Mouse (Mus musculus): ENCODE data around the gene Sorcs1. TPM values are rescaled to one million over a fixed set of nuclear protein-coding genes. Genes with fewer than 3 reads are reported as not detected.

Gene Sorcs1
- polyA plus RNA-seq, 1 experiment, result 19.7 TPM

DNA sequence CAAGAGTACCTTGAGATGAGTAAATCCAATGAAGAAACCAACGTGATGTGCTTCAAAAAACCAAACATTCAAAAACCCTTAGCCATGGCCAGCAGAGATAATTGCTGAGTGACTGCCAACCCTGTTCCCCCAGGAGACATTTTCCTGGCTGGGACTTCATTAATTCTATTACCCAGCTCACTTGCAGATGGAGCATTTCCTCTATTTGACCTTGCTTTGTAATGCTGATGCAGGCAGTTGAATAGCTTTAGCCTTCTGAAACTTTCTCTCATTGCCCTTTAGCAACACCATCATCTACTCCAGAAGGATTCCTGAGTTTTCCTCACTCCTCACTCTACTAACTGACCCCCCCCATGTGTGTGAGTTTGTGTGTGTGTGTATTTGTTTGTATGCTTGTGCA lies 34.6 kb downstream of the Sorcs1 start:
- no peaks in the 10 kb centered on the region for H3K4me1 ChIP-seq (ENCODE audit: control insufficient read depth, insufficient read depth, low read length)
- no peak for TF ChIP-seq POLR2A (IDR thresholded peaks at IDR 0.05; ENCODE audit: extremely low read depth, insufficient read depth, low read length)
- no peak for TF ChIP-seq CTCF (IDR thresholded peaks at IDR 0.05; ENCODE audit: extremely low read depth, insufficient read depth, low read length)
- H3K27ac ChIP-seq (ENCODE audit: insufficient read depth, low read length), result no peak overlapping the region
- H3K4me3 ChIP-seq (ENCODE audit: insufficient read depth, low read length), result no peak overlapping the region

DNA sequence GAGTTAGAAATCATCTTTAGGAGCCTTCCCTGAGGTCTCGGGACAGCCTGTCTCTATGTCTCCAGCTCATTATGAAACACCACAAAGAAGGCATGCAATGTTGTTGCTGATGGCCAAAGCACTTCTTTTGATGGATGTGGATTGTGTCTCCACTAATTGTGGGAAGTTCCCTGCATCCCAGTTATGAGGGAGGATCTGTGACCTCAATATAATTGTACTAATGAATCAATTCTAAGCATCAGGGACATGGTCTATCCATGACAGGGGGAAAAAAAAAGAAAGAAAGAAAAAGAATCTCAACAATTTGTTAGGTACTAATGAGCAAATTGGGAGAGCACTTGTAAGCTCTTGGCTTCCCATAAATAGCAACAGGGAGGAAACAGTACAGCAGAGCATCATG lies 36.3 kb downstream of the Sorcs1 start:
- H3K27ac ChIP-seq (ENCODE audit: insufficient read depth, low read length), result no peak overlapping the region
- TF ChIP-seq CTCF (IDR thresholded peaks at IDR 0.05; ENCODE audit: extremely low read depth, insufficient read depth, low read length), result no peak
- no peaks in the 10 kb centered on the region for H3K4me1 ChIP-seq (ENCODE audit: control insufficient read depth, insufficient read depth, low read length)
- no peak overlapping the region for H3K4me3 ChIP-seq (ENCODE audit: insufficient read depth, low read length)

DNA sequence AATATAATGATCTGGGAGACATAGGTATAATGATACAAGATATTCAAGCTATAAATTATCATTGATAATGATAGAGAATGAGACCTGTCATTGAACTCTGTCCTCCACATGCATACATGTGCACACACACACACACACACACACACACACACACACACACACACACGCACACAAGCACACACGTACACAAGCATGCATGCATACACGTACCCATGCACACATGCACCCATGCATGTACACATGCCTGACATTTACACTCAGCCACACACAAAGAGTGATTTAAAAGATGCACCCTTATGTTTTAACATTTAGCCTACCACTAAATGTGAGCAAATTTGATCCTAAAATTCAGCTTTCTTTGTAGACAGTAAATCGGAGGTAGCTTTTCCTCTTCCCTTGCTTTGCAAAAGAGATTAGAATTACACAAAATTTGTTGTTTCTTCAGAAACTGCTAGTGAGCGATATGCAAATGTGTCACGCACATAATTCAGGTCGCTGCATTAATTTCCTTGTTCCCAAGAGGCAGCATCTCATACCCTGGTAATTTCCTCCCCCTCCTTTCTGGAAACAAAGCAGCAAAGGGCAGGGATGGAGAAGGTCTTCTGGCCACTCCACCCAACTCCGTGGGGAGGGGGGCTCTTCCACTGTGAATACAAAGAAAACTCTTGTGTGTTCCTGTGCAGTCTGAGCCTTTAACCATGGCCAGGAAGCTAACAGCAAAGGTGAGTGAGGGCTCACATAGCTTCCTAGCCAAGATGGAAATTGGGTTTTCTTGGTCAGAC lies 38.0 kb downstream of the Sorcs1 start:
- TF ChIP-seq CTCF (IDR thresholded peaks at IDR 0.05; ENCODE audit: extremely low read depth, insufficient read depth, low read length) (no peak), POLR2A (IDR thresholded peaks at IDR 0.05; ENCODE audit: extremely low read depth, insufficient read depth, low read length) (no peak)
- no peaks in the 10 kb centered on the region for H3K4me1 ChIP-seq (ENCODE audit: control insufficient read depth, insufficient read depth, low read length)
- H3K27ac ChIP-seq (ENCODE audit: insufficient read depth, low read length), result no peak overlapping the region

DNA sequence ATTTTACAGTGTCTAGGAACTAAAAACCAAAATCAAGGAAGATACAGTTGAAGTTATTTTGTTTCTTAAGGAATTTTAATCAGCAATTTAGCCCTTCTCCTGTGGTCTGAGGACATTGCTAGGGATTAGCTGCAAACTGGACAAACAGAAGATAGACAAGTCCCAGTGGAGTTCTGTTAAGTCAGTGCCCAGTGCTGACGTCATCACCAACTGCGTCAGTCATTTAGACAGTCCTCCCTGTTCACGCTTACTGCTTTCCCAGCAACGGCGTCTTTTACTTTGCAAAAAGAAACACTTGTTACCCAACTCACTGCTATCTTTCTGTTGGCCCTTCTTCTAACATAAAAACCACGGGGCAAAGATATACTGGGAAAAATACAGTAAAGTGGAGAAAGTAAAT lies 40.3 kb downstream of the Sorcs1 start:
- TF ChIP-seq CTCF (IDR thresholded peaks at IDR 0.05; ENCODE audit: extremely low read depth, insufficient read depth, low read length), result no peak
- no peak for TF ChIP-seq POLR2A (IDR thresholded peaks at IDR 0.05; ENCODE audit: extremely low read depth, insufficient read depth, low read length)
- Histone ChIP-seq H3K4me3 (ENCODE audit: insufficient read depth, low read length) (no peak overlapping the region), H3K27ac (ENCODE audit: insufficient read depth, low read length) (no peak overlapping the region), H3K4me1 (ENCODE audit: control insufficient read depth, insufficient read depth, low read length) (no peaks in the 10 kb centered on the region)

More for the DNA sequence above, 38.0 kb downstream of the Sorcs1 start:
- H3K4me3 ChIP-seq (ENCODE audit: insufficient read depth, low read length), result no peak overlapping the region

DNA sequence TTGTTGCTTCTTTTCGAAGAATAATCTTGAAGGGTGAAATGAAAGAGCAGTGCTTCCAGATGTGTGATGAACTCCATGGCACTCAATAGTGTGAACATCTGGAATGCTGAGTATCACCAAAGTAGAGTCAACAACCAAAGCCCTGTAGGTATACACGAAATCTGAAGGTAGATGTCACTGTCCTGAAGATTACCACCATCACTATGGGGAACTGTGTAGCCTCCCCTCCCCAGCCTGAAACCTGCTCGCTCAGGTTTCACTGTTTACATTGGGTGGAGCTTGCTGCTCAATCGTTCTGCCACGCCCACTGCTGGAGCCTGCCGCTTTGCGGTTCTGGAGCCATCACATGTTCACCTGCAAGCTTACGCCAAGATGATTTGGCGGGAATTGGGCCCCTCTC lies 64.4 kb downstream of the Sorcs1 start:
- no peak for TF ChIP-seq CTCF (IDR thresholded peaks at IDR 0.05; ENCODE audit: extremely low read depth, insufficient read depth, low read length)
- no peak overlapping the region for H3K27ac ChIP-seq (ENCODE audit: insufficient read depth, low read length)
- H3K4me1 ChIP-seq (ENCODE audit: control insufficient read depth, insufficient read depth, low read length), result no peaks in the 10 kb centered on the region
- no peak overlapping the region for H3K4me3 ChIP-seq (ENCODE audit: insufficient read depth, low read length)

DNA sequence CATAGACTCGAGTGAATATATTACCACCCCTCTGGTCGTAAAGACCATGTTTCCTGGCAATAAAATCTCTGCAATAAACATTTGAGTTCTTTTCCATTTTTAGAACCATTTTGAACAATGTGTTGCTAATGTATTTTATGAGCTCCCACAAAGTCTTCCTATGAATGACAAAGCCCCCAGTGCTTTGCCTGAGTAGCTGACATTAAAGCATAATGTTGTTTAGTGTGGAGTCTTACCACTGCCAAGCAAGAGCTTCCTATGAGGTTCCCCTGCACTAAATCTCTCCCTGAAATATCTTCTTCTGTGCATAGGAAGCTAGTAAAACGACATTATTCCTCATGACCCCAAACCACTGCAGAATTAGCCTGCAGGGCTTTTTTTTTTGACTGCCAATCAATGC lies 66.8 kb downstream of the Sorcs1 start:
- H3K4me1 ChIP-seq (ENCODE audit: control insufficient read depth, insufficient read depth, low read length), result no peaks in the 10 kb centered on the region
- no peak overlapping the region for H3K27ac ChIP-seq (ENCODE audit: insufficient read depth, low read length)
- H3K4me3 ChIP-seq (ENCODE audit: insufficient read depth, low read length), result no peak overlapping the region
- TF ChIP-seq CTCF (IDR thresholded peaks at IDR 0.05; ENCODE audit: extremely low read depth, insufficient read depth, low read length) (no peak), POLR2A (IDR thresholded peaks at IDR 0.05; ENCODE audit: extremely low read depth, insufficient read depth, low read length) (no peak)

DNA sequence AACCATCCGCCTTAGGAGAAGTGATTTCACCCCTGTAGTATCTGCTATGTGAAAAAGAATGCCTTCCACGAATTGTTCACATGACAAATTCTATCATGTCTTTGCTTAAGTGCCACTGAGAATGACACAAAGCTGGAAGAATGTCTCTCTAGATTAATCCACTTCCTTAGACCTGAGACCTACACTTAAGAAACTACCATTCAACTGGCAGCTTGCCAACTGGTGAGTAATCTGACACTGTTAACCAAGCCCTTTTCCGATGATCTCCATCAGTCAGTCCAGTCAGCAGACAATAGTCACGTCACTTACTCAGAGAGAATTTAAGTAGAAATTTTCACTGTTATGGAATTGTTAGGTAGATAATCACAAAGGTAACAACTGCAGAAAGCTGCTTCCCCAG lies 74.6 kb downstream of the Sorcs1 start:
- no peak overlapping the region for H3K27ac ChIP-seq (ENCODE audit: insufficient read depth, low read length)
- no peaks in the 10 kb centered on the region for H3K4me1 ChIP-seq (ENCODE audit: control insufficient read depth, insufficient read depth, low read length)
- TF ChIP-seq CTCF (IDR thresholded peaks at IDR 0.05; ENCODE audit: extremely low read depth, insufficient read depth, low read length), result no peak
- no peak for TF ChIP-seq POLR2A (IDR thresholded peaks at IDR 0.05; ENCODE audit: extremely low read depth, insufficient read depth, low read length)
- H3K4me3 ChIP-seq (ENCODE audit: insufficient read depth, low read length), result no peak overlapping the region

DNA sequence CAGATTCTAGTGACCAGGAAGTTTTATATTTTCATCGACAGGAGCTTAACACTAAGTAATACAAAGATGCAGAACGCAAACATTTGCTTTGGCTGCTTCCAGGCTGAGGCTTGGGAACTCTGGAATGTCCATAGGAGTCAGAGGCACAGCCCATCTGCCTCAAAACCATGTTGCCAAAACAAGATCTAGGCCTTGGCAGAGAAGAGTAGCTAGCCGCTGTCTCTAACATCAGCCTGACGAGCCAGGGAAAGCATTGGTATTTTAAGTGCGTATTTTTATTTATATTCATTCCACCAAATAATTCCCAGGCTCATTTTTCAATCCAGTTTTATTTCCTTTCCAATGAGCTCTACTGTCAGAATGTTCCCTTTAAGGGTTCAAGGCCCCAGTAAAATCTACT lies 75.1 kb downstream of the Sorcs1 start:
- Histone ChIP-seq H3K27ac (ENCODE audit: insufficient read depth, low read length) (no peak overlapping the region), H3K4me1 (ENCODE audit: control insufficient read depth, insufficient read depth, low read length) (no peaks in the 10 kb centered on the region), H3K4me3 (ENCODE audit: insufficient read depth, low read length) (no peak overlapping the region)
- TF ChIP-seq POLR2A (IDR thresholded peaks at IDR 0.05; ENCODE audit: extremely low read depth, insufficient read depth, low read length) (no peak), CTCF (IDR thresholded peaks at IDR 0.05; ENCODE audit: extremely low read depth, insufficient read depth, low read length) (no peak)

DNA sequence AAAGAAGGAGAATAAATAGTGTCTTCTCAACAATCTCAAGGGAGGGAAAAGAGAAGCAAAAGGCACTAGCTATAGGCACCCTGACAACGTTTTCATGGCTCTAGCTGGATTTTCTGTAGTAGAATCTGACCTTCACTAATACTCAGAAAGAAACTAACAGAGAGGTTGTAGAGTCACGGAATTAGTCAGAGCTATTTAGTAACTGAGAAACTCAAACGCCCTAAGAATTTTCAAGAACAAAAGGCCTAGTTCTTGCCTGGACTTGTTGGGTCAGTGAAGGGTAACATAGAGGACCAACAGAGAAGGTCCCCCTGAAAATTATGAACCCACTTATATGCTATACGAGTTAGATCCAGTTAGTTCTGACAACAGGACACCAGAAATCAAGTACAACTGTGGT lies 81.1 kb downstream of the Sorcs1 start:
- Histone ChIP-seq H3K27ac (ENCODE audit: insufficient read depth, low read length) (no peak overlapping the region), H3K4me1 (ENCODE audit: control insufficient read depth, insufficient read depth, low read length) (no peaks in the 10 kb centered on the region), H3K4me3 (ENCODE audit: insufficient read depth, low read length) (no peak overlapping the region)
- TF ChIP-seq CTCF (IDR thresholded peaks at IDR 0.05; ENCODE audit: extremely low read depth, insufficient read depth, low read length) (no peak), POLR2A (IDR thresholded peaks at IDR 0.05; ENCODE audit: extremely low read depth, insufficient read depth, low read length) (no peak)

DNA sequence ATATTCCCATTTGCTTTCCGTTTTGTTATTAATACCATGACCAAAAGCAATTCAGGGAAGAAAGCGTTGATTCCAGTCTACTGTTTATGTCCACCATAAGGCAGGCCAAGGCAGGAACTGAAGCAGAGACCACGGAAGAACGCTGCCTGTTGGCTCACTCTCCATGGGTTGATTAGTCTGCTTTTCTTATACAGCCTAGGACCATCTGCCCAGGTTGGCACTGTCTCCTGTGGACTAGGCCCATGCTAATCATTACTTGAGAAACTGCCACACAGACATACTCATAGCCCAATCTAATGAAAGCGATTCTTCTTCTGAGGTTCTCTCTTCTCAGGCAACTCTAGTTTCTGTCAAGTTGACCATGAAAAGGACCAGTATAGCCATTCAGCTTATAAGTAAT lies 92.3 kb downstream of the Sorcs1 start:
- no peak overlapping the region for H3K27ac ChIP-seq (ENCODE audit: insufficient read depth, low read length)
- H3K4me1 ChIP-seq (ENCODE audit: control insufficient read depth, insufficient read depth, low read length), result no peaks in the 10 kb centered on the region
- H3K4me3 ChIP-seq (ENCODE audit: insufficient read depth, low read length), result no peak overlapping the region
- TF ChIP-seq CTCF (IDR thresholded peaks at IDR 0.05; ENCODE audit: extremely low read depth, insufficient read depth, low read length) (no peak), POLR2A (IDR thresholded peaks at IDR 0.05; ENCODE audit: extremely low read depth, insufficient read depth, low read length) (no peak)

Measured in cortical plate, adult 2 months (tissue).